Mouse (Mus musculus) CH12F3 (cell line): ENCODE results near the gene Camp.
"Not testable (repeated sequence)": the region's sequence is repeated elsewhere in the genome, so short reads cannot be mapped to it uniquely, and the experiment has no call there.

Experiments used
- in situ Hi-C: fragments of 300-500 bp; cut with MboI; formaldehyde crosslinking; loops from 2 replicates; pipeline ENCODE4 v1.14.3; 2020; ENCODE audit warnings: low sequenced_read_pairs

Gene Camp

GRCm38 (mm10) chr9:109862397-109863044 lies 13.1 kb upstream of the Camp start:
- in situ Hi-C loops: no loop called here

DNA sequence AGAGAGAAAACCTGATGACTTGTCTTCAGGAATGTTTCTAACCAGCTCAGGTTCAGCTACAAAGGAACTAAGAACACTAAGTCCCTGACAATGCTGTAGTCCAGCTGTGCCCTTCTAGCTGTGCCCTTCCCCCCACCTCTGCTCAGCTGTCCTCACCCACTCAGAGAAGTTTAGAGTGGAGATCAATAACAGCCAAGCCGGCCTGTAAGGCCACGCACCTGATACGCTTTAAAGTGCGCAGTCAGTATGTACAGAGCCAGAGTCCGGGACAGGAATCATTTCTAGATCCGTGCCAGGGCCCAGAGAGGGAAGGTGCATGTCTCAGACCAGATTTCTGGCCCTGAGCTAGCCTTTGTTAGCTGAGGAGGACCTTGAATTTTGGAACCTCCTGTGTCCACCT lies 6.5 kb upstream of the Camp start:
- in situ Hi-C loops: no loop called here

DNA sequence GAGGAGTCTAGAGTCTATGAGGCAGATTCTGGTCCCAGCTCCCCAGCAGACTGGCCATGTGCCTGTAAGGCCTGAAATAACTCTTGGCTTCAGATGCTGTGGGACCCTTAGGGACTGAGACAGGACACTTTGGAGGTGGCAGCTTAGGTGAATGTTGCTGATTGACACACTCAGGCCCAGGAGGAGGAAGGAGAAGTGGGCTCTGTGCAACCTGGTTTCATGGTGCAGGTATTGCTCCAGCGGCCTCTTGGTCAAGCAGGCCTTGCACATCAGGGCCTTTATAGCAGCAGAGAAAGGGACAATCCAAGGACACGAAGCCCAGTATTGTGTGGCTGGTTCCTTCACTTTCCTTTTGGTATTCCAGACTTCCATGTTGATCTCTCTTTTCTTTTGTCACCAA lies 4.9 kb upstream of the Camp start:
- in situ Hi-C loops: no loop called here

GRCm38 (mm10) chr9:109850099-109850498 lies 682 bp upstream of the Camp start:
- in situ Hi-C loops: no loop called here

GRCm38 (mm10) chr9:109833088-109833412 lies 16.4 kb downstream of the Camp start:
- in situ Hi-C loops: no loop called here

DNA sequence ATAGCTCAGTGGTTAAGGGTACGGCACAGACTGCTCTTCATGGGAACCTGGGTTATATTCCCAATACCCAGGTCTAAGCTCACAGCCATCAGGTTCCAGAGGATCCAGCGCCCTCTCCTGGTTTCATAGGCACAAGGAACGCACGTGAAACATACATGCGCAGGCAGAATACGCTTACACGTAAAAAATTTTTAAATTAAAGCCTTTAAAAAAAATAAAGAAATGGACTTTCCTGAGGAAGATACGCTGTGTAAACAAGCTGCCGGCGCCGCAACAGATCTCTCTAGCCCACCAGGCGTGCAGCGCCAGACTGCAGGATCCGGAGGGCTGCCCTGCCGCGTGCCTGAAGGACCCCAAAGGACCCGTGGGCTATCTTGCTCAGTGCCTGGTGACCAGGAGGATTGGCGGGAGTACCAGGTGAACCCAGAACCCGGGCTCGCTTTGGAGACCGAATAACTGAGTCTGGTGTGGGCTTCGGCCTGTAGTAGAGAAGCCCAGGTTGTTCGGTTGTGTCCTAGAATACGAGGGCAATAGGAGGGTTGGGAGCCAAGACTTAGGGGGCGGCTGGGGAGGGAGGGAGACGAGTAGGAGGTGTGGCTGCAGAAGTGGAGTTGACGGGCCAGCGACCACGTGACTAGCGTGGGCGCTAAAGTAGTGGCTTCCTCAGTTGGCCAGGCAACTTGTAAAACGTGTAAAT lies 16.9 kb downstream of the Camp start, which contains the start of gene Nme6:
Nme6 (plus strand) TSS at position 359 of the 697 bp plus-strand sequence.
- in situ Hi-C loops: no loop called here

GRCm38 (mm10) chr9:109826181-109826580 lies 23.2 kb downstream of the Camp start:
- in situ Hi-C loops: no loop called here

- in situ Hi-C loops: no loop called here
These were observed 23.7 kb downstream of the Camp start for GRCm38 (mm10) chr9:109825739-109826138.

DNA sequence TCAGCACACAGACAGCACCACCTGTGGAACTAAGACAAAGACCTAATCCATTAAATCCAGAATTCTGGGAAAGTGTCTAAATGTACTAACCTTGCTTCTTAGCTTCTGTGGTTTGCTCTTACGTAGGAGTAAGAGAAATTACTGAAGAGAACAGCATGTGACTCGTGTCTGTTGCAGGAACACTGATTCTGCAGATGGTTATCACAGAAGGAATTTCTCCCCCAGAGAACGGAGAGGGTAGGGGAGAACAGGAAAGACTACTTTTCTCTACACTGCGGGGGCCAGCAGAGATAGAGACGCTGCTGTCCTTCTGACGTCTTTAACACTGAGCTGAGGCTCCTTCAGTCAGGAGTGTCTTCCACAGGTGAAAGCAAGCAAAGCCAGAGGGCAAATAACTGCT lies 33.1 kb downstream of the Camp start:
- in situ Hi-C loops: no loop called here

DNA sequence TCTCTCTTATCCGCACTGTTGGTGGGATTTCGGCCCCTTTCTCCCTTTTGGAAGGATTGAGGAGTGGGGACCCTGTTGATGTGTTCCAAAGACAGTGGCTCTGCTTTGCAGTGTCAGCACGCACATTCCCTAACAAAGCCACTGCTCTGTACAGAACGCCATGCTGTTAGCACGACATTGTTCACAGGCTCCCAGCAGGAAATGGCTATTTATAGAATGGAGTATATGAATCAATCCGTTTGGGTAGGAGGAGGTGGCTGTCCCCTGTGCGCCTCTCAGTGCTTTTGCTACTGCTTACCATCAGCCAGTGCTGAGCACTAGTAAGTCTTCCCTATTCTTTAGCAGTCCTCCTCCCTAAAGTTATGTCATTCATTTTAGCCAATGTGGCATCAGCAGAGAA lies 36.0 kb downstream of the Camp start:
- in situ Hi-C loops: no loop called here

DNA sequence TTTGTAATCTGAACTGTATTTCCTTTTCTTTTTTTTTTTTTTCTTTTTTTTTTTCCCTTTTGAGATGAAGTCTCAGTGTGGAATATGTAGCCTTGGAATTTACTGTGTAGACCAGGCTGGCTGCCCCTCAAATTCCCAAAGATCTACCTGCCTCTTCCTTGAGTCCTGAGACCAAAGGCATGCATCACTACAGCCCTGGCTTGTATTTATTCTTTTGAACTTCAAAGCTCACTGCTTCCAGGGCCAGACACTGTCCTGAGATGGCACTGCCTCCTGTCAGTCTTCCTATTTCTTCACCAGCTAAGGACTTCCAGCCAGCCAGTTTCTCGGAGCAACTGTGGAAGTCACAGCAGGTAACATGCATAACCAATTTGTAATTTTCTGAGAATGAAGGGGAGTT lies 37.4 kb downstream of the Camp start, which contains the start of gene Spink8:
Spink8 (plus strand) TSS at position 301 of the 400 bp plus-strand sequence.
- in situ Hi-C loops: no loop called here

- in situ Hi-C loops: no loop called here
These were observed 41.5 kb downstream of the Camp start for GRCm38 (mm10) chr9:109807898-109808297.

DNA sequence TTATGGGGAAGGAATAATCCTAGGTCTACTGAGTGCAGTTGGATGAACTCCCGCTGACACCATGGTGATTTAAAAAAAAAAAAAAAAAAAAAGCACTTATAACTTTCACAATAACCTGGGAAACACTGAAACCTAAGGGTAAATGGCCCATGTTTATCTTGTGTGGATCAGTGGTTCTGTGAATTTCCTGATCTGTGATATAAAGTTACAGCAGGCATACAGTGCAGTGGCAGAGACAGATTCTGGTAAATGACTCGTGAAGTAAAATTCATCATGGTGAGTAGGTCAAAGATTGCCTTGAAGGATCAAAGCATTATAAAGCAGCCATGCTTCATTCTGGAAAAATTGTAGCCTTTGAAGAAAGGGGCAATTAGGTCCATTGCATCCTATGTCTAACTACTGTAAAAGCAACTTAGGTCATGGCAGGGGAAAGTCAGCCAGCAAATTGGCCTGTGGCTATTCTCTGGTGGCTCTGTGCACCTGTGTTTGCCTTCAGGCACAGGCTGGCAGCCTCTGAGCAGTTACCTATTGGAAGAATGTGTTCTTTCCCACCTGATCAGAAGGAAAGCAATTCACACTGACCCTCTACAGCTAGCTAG lies 42.6 kb downstream of the Camp start:
- in situ Hi-C loops: no loop called here

- in situ Hi-C loops: no loop called here
These were observed 43.2 kb downstream of the Camp start for GRCm38 (mm10) chr9:109806260-109806659.

GRCm38 (mm10) chr9:109805596-109805995 lies 43.8 kb downstream of the Camp start:
- in situ Hi-C loops: not testable (repeated sequence)

GRCm38 (mm10) chr9:109798051-109798450 lies 51.4 kb downstream of the Camp start:
- in situ Hi-C loops: no loop called here
